ENCODE assay signal across 11 mouse cellular contexts in the genomic region with DNA sequence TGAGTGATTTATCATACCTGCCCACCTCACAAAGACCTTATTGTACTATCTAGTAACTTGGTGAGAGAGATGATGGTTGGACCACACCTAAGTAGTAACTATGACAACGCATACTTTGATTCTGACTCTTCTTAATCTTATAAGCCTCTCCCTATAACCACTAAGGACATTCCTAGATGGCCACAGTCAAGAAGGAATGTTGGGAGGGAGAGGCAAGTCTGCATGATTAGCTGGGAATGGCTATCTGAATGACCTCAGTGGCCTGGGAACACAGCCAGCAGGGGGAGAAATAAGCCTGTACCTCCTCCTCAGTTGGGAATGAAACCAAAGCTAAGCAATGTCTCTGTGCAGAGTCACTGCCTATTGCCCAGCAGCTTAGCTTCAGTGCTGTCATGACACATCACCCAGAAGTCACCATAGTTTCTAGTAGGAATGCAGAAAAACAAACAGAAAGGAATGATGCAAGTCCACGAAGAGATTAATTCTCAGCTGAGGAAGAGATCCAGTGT. TPM values are rescaled to one million over a fixed set of nuclear protein-coding genes. Genes with fewer than 3 reads are reported as not detected.
DNase-seq lines count a peak whose midpoint lies in the region; ATAC-seq and TF ChIP-seq lines count a peak whose summit lies in the region.
"Had no signal": no experiment of that assay in that cellular context is flagged by ENCODE, and none has a peak within 500 bp of the region (broad histone marks: within the 10 kb centered on the region; RNA-seq: fewer than 3 reads in every experiment).

No protein-coding gene starts in this region.

- H3K9ac ChIP-seq in lung, embryonic 16.5 days (ENCODE audit: low read length), result no peak overlapping the region
- H3K9ac ChIP-seq: embryonic facial prominence, embryonic 12.5 days; limb, embryonic 13.5 days had no signal

- no peak for DNase-seq in lung, adult 2 months
- DNase-seq in gastrocnemius, adult 2 months, result peak; percentile 83
- DNase-seq in heart, postnatal 36 days, result peak; percentile 55 to 57
- no peak for DNase-seq in midbrain, embryonic 10.5 days (ENCODE audit: low spot score)
- no peak for DNase-seq in spleen, adult 12 weeks (ENCODE audit: low spot score)

- no peak overlapping the region for H3K4me2 ChIP-seq in lung, embryonic 16.5 days (ENCODE audit: low read depth, low read length)
- peak overlapping the region; percentile 12 for H3K4me2 ChIP-seq in myocyte (ENCODE audit: low read depth)
- H3K4me2 ChIP-seq: embryonic facial prominence, embryonic 12.5 days; limb, embryonic 13.5 days had no signal

- TF ChIP-seq CTCF in lung, adult 2 months (IDR thresholded peaks at IDR 0.05; ENCODE audit: insufficient read depth, low read length), result no peak
- no peak for TF ChIP-seq CTCF in gastrocnemius, adult 2 months (IDR thresholded peaks at IDR 0.05)

- H3K27ac ChIP-seq in lung, embryonic 16.5 days (ENCODE audit: low read length), result no peak overlapping the region
- no peak overlapping the region for H3K27ac ChIP-seq in gastrocnemius, adult 2 months
- no peak overlapping the region for H3K27ac ChIP-seq in midbrain, embryonic 10.5 days (replicated peaks)
- H3K27ac ChIP-seq: embryonic facial prominence, embryonic 12.5 days; limb, embryonic 13.5 days had no signal

- peak; percentile 41; the same call in 1 of the 2 replicates for ATAC-seq in lung, embryonic 16.5 days (ENCODE audit: low read depth)
- no peak for ATAC-seq in cerebellum, adult (ENCODE audit: insufficient number of reproducible peaks, low FRiP score, low TSS enrichment)

- H3K4me1 ChIP-seq in lung, embryonic 16.5 days (replicated peaks; ENCODE audit: control insufficient read depth, insufficient read depth, low read length), result no peaks in the 10 kb centered on the region
- H3K4me1 ChIP-seq in lung, adult 2 months (ENCODE audit: control insufficient read depth, insufficient read depth, low read length), result peaks cover 2% of the 10 kb centered on the region; the same call in 1 of the 2 replicates
- H3K4me1 ChIP-seq in midbrain, embryonic 10.5 days, result no peaks in the 10 kb centered on the region
- H3K4me1 ChIP-seq: embryonic facial prominence, embryonic 12.5 days; limb, embryonic 13.5 days had no signal

- H3K4me3 ChIP-seq in lung, embryonic 16.5 days (ENCODE audit: low read length), result no peak overlapping the region
- no peak overlapping the region for H3K4me3 ChIP-seq in lung, adult 2 months (replicated peaks; ENCODE audit: extremely low read depth, low read depth, low read length)
- no peak overlapping the region for H3K4me3 ChIP-seq in gastrocnemius, adult 2 months
- no peak overlapping the region for H3K4me3 ChIP-seq in myocyte
- no peak overlapping the region for H3K4me3 ChIP-seq in midbrain, embryonic 10.5 days
- H3K4me3 ChIP-seq: embryonic facial prominence, embryonic 12.5 days; limb, embryonic 13.5 days had no signal

- no peaks in the 10 kb centered on the region for H3K27me3 ChIP-seq in lung, embryonic 16.5 days (ENCODE audit: control insufficient read depth, insufficient read depth, low read depth, low read length)
- H3K27me3 ChIP-seq in myocyte (ENCODE audit: control insufficient read depth, insufficient read depth, insufficient read length), result no peaks in the 10 kb centered on the region
- H3K27me3 ChIP-seq in midbrain, embryonic 10.5 days (ENCODE audit: low read depth, poor library complexity, severe bottlenecking), result no peaks in the 10 kb centered on the region
- H3K27me3 ChIP-seq: embryonic facial prominence, embryonic 12.5 days; limb, embryonic 13.5 days had no signal

- 41% methylated on average over 2 of the region's 2 CpGs for WGBS in lung, embryonic 16.5 days
- 45% methylated on average over 2 of the region's 2 CpGs for WGBS in lung, adult 2 months
- WGBS in midbrain, embryonic 10.5 days, result 63% methylated on average over 2 of the region's 2 CpGs

- H3K79me2 ChIP-seq in myocyte (ENCODE audit: control insufficient read depth, insufficient read depth), result no peaks in the 10 kb centered on the region

- H3ac ChIP-seq in myocyte (ENCODE audit: control insufficient read depth, insufficient read length), result no peak overlapping the region

- 0 out of 2 replicates have a peak, but pooled peaks cover 2% of the 10 kb centered on the region for H3K9me3 ChIP-seq in lung, embryonic 16.5 days (ENCODE audit: control insufficient read depth, low read length)
- 0 out of 2 replicates have a peak, but pooled peaks cover 5% of the 10 kb centered on the region for H3K9me3 ChIP-seq in midbrain, embryonic 10.5 days (replicated peaks)
- H3K9me3 ChIP-seq: embryonic facial prominence, embryonic 12.5 days; limb, embryonic 13.5 days had no signal

- intact Hi-C loops in gastrocnemius, adult 2 months (cut with DNase I), result no loop called here
- intact Hi-C loops in heart, postnatal 36 days (cut with DNase I), result no loop called here

- H3K36me3 ChIP-seq in lung, embryonic 16.5 days (ENCODE audit: control insufficient read depth, insufficient read depth, low read length), result no peaks in the 10 kb centered on the region
- H3K36me3 ChIP-seq in myocyte (ENCODE audit: control insufficient read depth, insufficient read depth), result no peaks in the 10 kb centered on the region
- no peaks in the 10 kb centered on the region for H3K36me3 ChIP-seq in midbrain, embryonic 10.5 days
- H3K36me3 ChIP-seq: embryonic facial prominence, embryonic 12.5 days; G1E; limb, embryonic 13.5 days had no signal

- TF ChIP-seq POLR2A in lung, adult 2 months (IDR thresholded peaks at IDR 0.05; ENCODE audit: borderline replicate concordance, extremely low read depth, low read depth, low read length), result no peak
- no peak for TF ChIP-seq POLR2A in myocyte (IDR thresholded peaks at IDR 0.05; ENCODE audit: insufficient read length, low read depth)

TF ChIP-seq in myocyte, 11 proteins besides CTCF, POLR2A, EP300 and RAD21:
- TF ChIP-seq POLR2AphosphoS2 (IDR thresholded peaks at IDR 0.05; ENCODE audit: insufficient read length, low read depth), result no peak
- TF ChIP-seq MAX (IDR thresholded peaks at IDR 0.05; ENCODE audit: low read depth), result no peak
- TF ChIP-seq SRF (IDR thresholded peaks at IDR 0.05; ENCODE audit: control insufficient read depth, insufficient read length, low read depth), result no peak
- TF ChIP-seq MYOD1 (IDR thresholded peaks at IDR 0.05; ENCODE audit: control insufficient read depth in 1 of 3, insufficient read length in 2 of 3, low read depth in 2 of 3), result peak in 1 of 3 experiments; percentile 1
- TF ChIP-seq TCF12 (IDR thresholded peaks at IDR 0.05; ENCODE audit: insufficient read depth, poor library complexity, severe bottlenecking), result no peak
- TF ChIP-seq TCF3 (IDR thresholded peaks at IDR 0.05; ENCODE audit: insufficient read length, low read depth), result no peak
- TF ChIP-seq USF1 (IDR thresholded peaks at IDR 0.05; ENCODE audit: low read depth), result no peak
- no peak for TF ChIP-seq E2F4 (IDR thresholded peaks at IDR 0.05; ENCODE audit: insufficient read depth)
- TF ChIP-seq REST (IDR thresholded peaks at IDR 0.05; ENCODE audit: insufficient read depth, insufficient read length), result no peak
- TF ChIP-seq MYOG (IDR thresholded peaks at IDR 0.05; ENCODE audit: control insufficient read depth in 1 of 3, insufficient read depth in 1 of 3, insufficient read length in 2 of 3, low read depth in 2 of 3), result no peak
- peak; percentile 85 for TF ChIP-seq CEBPB (IDR thresholded peaks at IDR 0.05; ENCODE audit: insufficient read depth, poor library complexity, severe bottlenecking)

RNA-seq across cellular contexts. Expression of gene S100a11, which starts 16.8 kb away (rescaled TPM):
- 1,535 and 1,592 TPM in 2 replicates for polyA plus RNA-seq in lung, embryonic 16.5 days (2015; fragmentation: Nextera tagmentation; extraction: Ambion mirVana)
- polyA plus RNA-seq in lung, adult 2 months (2012; rRNA removed), result 232 and 357 TPM in 2 replicates
- 10 to 100 TPM; 27.0 to 48.3 TPM for total RNA-seq in gastrocnemius, adult 2 months (2021)
- total RNA-seq in heart, postnatal 36 days (2021), result 10 to 100 TPM; 75.4 to 89.0 TPM
- polyA plus RNA-seq in myocyte (2012; fragmentation: generic; extraction: Trizol), result 1,972 TPM
- polyA plus RNA-seq in midbrain, embryonic 10.5 days (2016; fragmentation: Nextera tagmentation; extraction: Ambion mirVana), result 245 and 305 TPM in 2 replicates
- total RNA-seq: G1E had no signal
- polyA plus RNA-seq: G1E had no signal

RNA-seq across cellular contexts. Expression of gene S100a10, which starts 17.8 kb away (rescaled TPM):
- 320 and 322 TPM in 2 replicates for polyA plus RNA-seq in lung, embryonic 16.5 days (2015; fragmentation: Nextera tagmentation; extraction: Ambion mirVana)
- 61.1 and 79.5 TPM in 2 replicates for polyA plus RNA-seq in lung, adult 2 months (2012; rRNA removed)
- 10 to 100 TPM; 29.0 to 61.7 TPM for total RNA-seq in gastrocnemius, adult 2 months (2021)
- 100 to 1,000 TPM in 1 of 2 experiments, 10 to 100 TPM in 1; 87.6 to 103 TPM for total RNA-seq in heart, postnatal 36 days (2021)
- polyA plus RNA-seq in myocyte (2012; fragmentation: generic; extraction: Trizol), result 788 TPM
- polyA plus RNA-seq in midbrain, embryonic 10.5 days (2016; fragmentation: Nextera tagmentation; extraction: Ambion mirVana), result 153 and 169 TPM in 2 replicates
- total RNA-seq: G1E had no signal
- polyA plus RNA-seq: G1E had no signal

Comparison
In these comparisons a context has a peak if more than half of its experiments do, and no peak if none do; other contexts are left out.
1. DNase-seq: peak in gastrocnemius, adult 2 months (single experiment) and heart, postnatal 36 days (2 of 2); none in lung, adult 2 months (single experiment), midbrain, embryonic 10.5 days (single experiment) and spleen, adult 12 weeks (single experiment).